Mouse (Mus musculus): ENCODE data around the gene Gm13762.

GRCm38 (mm10) chr2:89006873-89007272, 26.8 kb upstream of the Gm13762 start, which contains the start of gene Olfr1215:
- TF ChIP-seq POLR2A (IDR thresholded peaks at IDR 0.05; ENCODE audit: control insufficient read depth, extremely low read depth, insufficient read depth, low read length, poor library complexity) (no peak), CTCF (IDR thresholded peaks at IDR 0.05; ENCODE audit: borderline replicate concordance, control insufficient read depth, extremely low read depth, insufficient read depth, low read length, poor library complexity) (no peak)
